Mouse (Mus musculus): Measurements from ENCODE around the gene Gngt1. TPM values are rescaled to one million over a fixed set of nuclear protein-coding genes. Genes with fewer than 3 reads are reported as not detected.

The Gngt1 gene
- polyA plus RNA-seq (2012; ENCODE audit: insufficient read depth, insufficient read length, missing spikeins) = not detected in 2 replicates

DNA sequence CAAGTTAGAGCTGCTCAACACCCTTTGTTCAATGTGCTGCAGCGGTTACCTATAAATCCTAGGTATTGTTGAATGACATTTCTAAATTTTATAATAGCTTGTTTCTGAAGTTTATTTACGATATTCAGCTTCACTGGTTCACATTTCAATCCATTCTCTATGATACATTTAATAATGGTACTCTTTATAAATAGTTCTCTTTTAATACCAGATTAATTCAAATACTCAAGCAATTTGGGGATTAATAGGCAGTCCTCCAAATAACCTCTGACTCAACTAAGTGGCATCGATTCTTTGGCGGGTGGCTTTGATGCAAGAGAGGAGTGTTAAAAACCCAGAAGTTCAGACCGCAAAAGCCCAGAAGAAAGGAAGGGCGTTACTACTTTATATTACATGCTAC, at the start of gene Gngt1:
Gene Gngt1 (plus strand): TSS at position 301 of the 400 bp plus-strand sequence.
- TF ChIP-seq POLR2A (IDR thresholded peaks at IDR 0.05; ENCODE audit: borderline replicate concordance, low read depth, low read length) = no peak
- TF ChIP-seq CTCF (IDR thresholded peaks at IDR 0.05; ENCODE audit: low read depth, low read length) = no peak
- Histone ChIP-seq H3K27ac (ENCODE audit: insufficient read depth, low read depth, low read length) (no peak within 1 kb of the TSS), H3K4me3 (ENCODE audit: insufficient read depth, low read length) (no peak within 1 kb of the TSS), H3K4me1 (ENCODE audit: control insufficient read depth, insufficient read depth, low read length) (no peaks in the 10 kb centered on the region)

DNA sequence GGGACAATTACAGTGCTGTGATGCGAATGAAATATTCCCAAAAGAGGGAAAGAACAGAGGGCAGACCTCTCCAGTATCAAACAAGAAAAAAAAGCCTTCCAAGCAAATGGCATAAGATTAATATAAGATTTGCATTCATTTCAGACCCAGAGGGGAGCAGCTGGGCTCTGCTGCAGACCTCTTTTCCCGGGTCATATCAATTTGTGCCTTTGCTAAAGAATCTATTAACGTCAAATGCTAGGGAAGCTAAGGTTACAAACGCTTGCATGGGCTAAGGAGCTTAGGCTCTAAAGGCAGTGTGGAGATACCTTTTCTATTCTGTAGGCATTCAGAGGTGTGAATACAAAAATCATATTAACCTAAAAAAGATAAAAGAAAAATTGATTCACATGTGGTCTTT, 38.6 kb upstream of the Gngt1 start:
- Histone ChIP-seq H3K4me3 (ENCODE audit: insufficient read depth, low read length) (no peak overlapping the region), H3K27ac (ENCODE audit: insufficient read depth, low read depth, low read length) (no peak overlapping the region), H3K4me1 (ENCODE audit: control insufficient read depth, insufficient read depth, low read length) (no peaks in the 10 kb centered on the region)
- no peak for TF ChIP-seq POLR2A (IDR thresholded peaks at IDR 0.05; ENCODE audit: borderline replicate concordance, low read depth, low read length)
- no peak for TF ChIP-seq CTCF (IDR thresholded peaks at IDR 0.05; ENCODE audit: low read depth, low read length)

DNA sequence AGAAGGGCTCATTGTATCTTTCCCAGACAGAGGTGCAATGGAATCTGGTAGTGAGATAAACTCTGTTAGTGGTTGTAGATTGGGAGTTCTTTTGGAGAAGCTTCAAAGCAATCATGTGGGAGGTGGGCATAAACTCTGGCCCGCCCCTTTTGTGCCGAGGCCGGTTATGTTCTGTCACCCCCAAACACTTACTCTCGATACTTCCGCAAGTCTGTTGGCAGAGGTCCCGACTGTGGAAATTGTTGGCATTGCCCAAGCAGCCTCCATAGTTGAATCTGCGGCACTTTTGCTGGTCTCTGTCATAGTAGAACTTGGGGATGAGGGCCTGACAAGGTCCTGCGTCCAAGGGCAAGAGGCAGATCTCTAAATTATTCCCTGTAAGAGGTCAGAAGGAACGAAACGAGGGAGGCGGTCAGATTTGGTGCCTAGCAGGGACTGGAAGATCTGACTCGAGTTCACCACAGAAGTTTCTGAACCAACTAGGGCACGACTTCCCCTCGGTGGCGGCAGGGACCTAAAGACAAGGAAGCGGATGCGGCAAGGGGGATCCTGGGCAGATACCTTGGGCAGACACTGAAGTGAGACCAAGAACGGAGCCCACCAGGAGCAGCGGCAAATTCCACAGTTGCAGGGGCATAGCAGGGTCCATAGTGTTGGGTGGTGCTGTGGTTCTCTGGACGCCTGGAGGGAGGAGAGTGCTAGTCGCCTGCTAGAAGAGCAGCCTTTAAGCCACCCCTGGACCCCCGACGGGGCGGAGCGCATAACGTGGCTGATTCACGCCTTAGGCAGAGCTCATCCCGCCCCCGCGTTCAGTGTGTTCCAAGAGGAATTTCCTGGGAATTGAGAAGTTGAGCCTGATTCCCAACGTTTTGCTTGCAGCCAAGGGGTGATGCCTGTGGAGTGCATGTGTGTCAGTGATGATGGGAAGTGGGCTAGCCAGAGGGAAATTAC, 25.6 kb upstream of the Gngt1 start:
- no peak overlapping the region for H3K27ac ChIP-seq (ENCODE audit: insufficient read depth, low read depth, low read length)
- no peak overlapping the region for H3K4me3 ChIP-seq (ENCODE audit: insufficient read depth, low read length)
- no peaks in the 10 kb centered on the region for H3K4me1 ChIP-seq (ENCODE audit: control insufficient read depth, insufficient read depth, low read length)
- TF ChIP-seq POLR2A (IDR thresholded peaks at IDR 0.05; ENCODE audit: borderline replicate concordance, low read depth, low read length) (no peak), CTCF (IDR thresholded peaks at IDR 0.05; ENCODE audit: low read depth, low read length) (no peak)

DNA sequence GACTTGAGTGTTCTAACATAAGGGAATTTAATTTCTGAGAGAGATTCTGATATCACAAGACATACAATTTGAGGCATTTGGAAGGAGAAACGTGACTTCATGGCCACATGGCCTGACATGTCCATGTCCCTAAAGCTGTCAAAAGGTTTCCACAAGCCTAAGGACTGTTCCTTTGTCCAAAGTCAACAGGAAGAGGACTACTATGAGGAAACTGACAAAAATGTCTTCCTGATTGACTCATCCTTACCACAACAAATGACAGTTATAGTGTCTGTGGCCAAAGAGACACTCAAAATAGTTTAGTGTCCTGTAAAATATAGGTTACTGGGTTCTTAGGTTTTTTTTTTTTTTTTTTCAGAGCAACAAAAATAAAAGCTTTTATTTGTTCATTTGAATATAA, 19.9 kb upstream of the Gngt1 start:
- H3K4me3 ChIP-seq (ENCODE audit: insufficient read depth, low read length) = no peak overlapping the region
- peaks cover 9% of the 10 kb centered on the region for H3K4me1 ChIP-seq (ENCODE audit: control insufficient read depth, insufficient read depth, low read length)
- TF ChIP-seq CTCF (IDR thresholded peaks at IDR 0.05; ENCODE audit: low read depth, low read length) (no peak), POLR2A (IDR thresholded peaks at IDR 0.05; ENCODE audit: borderline replicate concordance, low read depth, low read length) (no peak)
- no peak overlapping the region for H3K27ac ChIP-seq (ENCODE audit: insufficient read depth, low read depth, low read length)

DNA sequence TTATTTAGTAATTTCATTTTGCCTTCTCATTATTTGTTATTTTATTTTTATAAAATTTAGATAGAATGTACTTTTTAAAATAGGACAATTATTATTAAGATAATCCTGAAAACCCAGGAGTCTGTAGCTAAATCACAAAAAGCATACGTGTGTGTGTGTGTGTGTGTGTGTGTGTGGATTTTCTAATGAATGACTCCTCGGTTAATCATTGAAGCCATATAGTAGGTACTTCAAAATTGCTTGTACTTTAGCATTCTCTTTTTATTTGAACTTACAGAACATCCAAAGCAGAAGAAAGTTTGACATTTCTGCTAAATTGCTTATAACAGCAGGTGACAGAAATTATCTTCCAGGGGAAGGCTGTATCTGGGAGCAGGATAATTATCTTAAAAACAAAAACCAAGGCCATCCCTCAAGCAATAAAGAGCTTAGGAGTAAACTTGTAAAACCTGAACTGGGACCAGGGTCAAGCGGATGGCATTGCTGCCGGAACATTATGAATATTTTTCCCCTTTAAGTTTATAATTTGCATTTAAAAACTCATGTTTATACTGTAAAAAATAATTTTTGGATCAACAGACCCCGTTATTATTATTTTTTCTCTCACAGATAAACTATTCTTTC, 10.8 kb upstream of the Gngt1 start:
- Histone ChIP-seq H3K27ac (ENCODE audit: insufficient read depth, low read depth, low read length) (no peak overlapping the region), H3K4me3 (ENCODE audit: insufficient read depth, low read length) (no peak overlapping the region), H3K4me1 (ENCODE audit: control insufficient read depth, insufficient read depth, low read length) (no peaks in the 10 kb centered on the region)
- no peak for TF ChIP-seq CTCF (IDR thresholded peaks at IDR 0.05; ENCODE audit: low read depth, low read length)
- no peak for TF ChIP-seq POLR2A (IDR thresholded peaks at IDR 0.05; ENCODE audit: borderline replicate concordance, low read depth, low read length)

- Histone ChIP-seq H3K27ac (ENCODE audit: insufficient read depth, low read depth, low read length) (no peak within 1 kb of the TSS), H3K4me1 (ENCODE audit: control insufficient read depth, insufficient read depth, low read length) (no peaks in the 10 kb centered on the region), H3K4me3 (ENCODE audit: insufficient read depth, low read length) (no peak within 1 kb of the TSS)
- TF ChIP-seq CTCF (IDR thresholded peaks at IDR 0.05; ENCODE audit: low read depth, low read length) (no peak), POLR2A (IDR thresholded peaks at IDR 0.05; ENCODE audit: borderline replicate concordance, low read depth, low read length) (no peak)
Measured at GRCm38 (mm10) chr6:3988750-3989149, 4.8 kb upstream of the Gngt1 start, which contains the start of gene Tfpi2. Gene Tfpi2 (minus strand): TSS chr6:3988919.

- no peak for TF ChIP-seq POLR2A (IDR thresholded peaks at IDR 0.05; ENCODE audit: borderline replicate concordance, low read depth, low read length)
- no peak for TF ChIP-seq CTCF (IDR thresholded peaks at IDR 0.05; ENCODE audit: low read depth, low read length)
- Histone ChIP-seq H3K4me3 (ENCODE audit: insufficient read depth, low read length) (no peak overlapping the region), H3K27ac (ENCODE audit: insufficient read depth, low read depth, low read length) (no peak overlapping the region), H3K4me1 (ENCODE audit: control insufficient read depth, insufficient read depth, low read length) (peaks cover 4% of the 10 kb centered on the region)
Measured at GRCm38 (mm10) chr6:3998089-3998488, 4.5 kb downstream of the Gngt1 start.

DNA sequence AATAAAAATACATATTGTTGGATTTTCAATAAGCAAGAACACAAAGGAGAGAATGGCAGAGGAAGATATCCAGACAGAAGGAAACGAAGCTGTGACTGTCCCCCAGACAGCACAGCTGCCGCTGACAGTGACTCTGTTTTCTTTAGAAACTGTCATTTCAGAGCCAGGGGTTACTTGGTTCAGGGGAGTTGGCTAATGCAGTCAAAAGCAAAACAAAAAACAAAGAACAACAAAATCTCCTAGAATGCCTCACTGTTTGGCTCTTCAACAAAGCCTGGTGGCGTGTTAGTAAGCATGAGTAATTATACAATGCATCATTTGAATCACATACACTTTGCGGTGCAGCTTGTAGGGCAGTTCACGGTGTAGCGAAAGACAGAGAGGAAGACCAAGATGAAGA, 5.7 kb downstream of the Gngt1 start:
- H3K27ac ChIP-seq (ENCODE audit: insufficient read depth, low read depth, low read length) = no peak overlapping the region
- no peak overlapping the region for H3K4me3 ChIP-seq (ENCODE audit: insufficient read depth, low read length)
- H3K4me1 ChIP-seq (ENCODE audit: control insufficient read depth, insufficient read depth, low read length) = peaks cover 9% of the 10 kb centered on the region
- no peak for TF ChIP-seq CTCF (IDR thresholded peaks at IDR 0.05; ENCODE audit: low read depth, low read length)
- TF ChIP-seq POLR2A (IDR thresholded peaks at IDR 0.05; ENCODE audit: borderline replicate concordance, low read depth, low read length) = no peak

DNA sequence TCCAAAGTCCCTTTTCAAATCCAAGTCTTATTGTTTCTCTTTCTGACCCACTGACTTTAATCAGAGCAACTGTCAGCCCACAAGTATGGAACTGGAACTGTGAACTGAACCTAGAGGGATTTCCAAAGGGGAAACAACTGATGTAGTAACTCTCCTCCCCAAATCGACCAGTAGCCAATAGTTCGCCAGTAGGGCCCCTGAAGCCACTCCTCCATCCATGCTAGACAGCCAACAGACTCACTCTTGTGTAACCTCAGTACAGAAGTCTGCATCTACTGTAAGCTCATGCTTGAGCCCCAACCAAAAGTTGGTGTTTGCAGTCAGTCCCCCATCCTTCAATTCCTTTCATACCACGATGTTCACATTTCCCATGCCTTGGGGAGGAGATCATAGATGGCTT, 7.1 kb downstream of the Gngt1 start:
- H3K27ac ChIP-seq (ENCODE audit: insufficient read depth, low read depth, low read length) = no peak overlapping the region
- H3K4me3 ChIP-seq (ENCODE audit: insufficient read depth, low read length) = no peak overlapping the region
- peaks cover 10% of the 10 kb centered on the region for H3K4me1 ChIP-seq (ENCODE audit: control insufficient read depth, insufficient read depth, low read length)
- no peak for TF ChIP-seq POLR2A (IDR thresholded peaks at IDR 0.05; ENCODE audit: borderline replicate concordance, low read depth, low read length)
- TF ChIP-seq CTCF (IDR thresholded peaks at IDR 0.05; ENCODE audit: low read depth, low read length) = no peak

GRCm38 (mm10) chr6:4003445-4003844, 9.9 kb downstream of the Gngt1 start:
- no peak overlapping the region for H3K27ac ChIP-seq (ENCODE audit: insufficient read depth, low read depth, low read length)
- peaks cover 10% of the 10 kb centered on the region for H3K4me1 ChIP-seq (ENCODE audit: control insufficient read depth, insufficient read depth, low read length)
- H3K4me3 ChIP-seq (ENCODE audit: insufficient read depth, low read length) = no peak overlapping the region; the same call in 1 of the 2 replicates
- TF ChIP-seq POLR2A (IDR thresholded peaks at IDR 0.05; ENCODE audit: borderline replicate concordance, low read depth, low read length) (no peak), CTCF (IDR thresholded peaks at IDR 0.05; ENCODE audit: low read depth, low read length) (no peak)

Measured in bone marrow macrophage, adult 2 months (primary cell).